Mouse (Mus musculus) liver, embryonic 16.5 days (tissue): ENCODE measurements around the gene Zfp626. TPM values are rescaled to one million over a fixed set of nuclear protein-coding genes. Genes with fewer than 3 reads are reported as not detected.
"Not testable (repeated sequence)": the region's sequence is repeated elsewhere in the genome, so short reads cannot be mapped to it uniquely, and the experiment has no call there.

ENCODE experiments used
- ATAC-seq: fragments of 200-750 bp; cut with Nextera tagmentation; 2 replicates; pipeline ENCODE4 v1.8.0; 2017; ENCODE audit warnings: low read depth, mild to moderate bottlenecking, moderate number of reproducible peaks, moderate library complexity
- H3K27ac ChIP-seq: fragments of 300-500 bp; sonication (generic); 2 replicates; pipeline ENCODE4 v1.5.1; 2014; ENCODE audit warnings: mild to moderate bottlenecking, low read length
- H3K27me3 ChIP-seq: fragments of 300-500 bp; sonication (generic); 2 replicates; pipeline ENCODE4 v1.6.1; 2014; ENCODE audit warnings: low read depth, low read length, mixed read lengths; ENCODE audit not compliant: control insufficient read depth, insufficient read depth
- H3K36me3 ChIP-seq: fragments of 300-500 bp; sonication (generic); 2 replicates; pipeline ENCODE4 v1.6.1; 2014; ENCODE audit warnings: mild to moderate bottlenecking; ENCODE audit not compliant: control insufficient read depth, insufficient read depth
- H3K4me1 ChIP-seq: fragments of 300-500 bp; sonication (generic); 2 replicates; pipeline ENCODE4 v1.6.1; 2014; ENCODE audit warnings: low read depth, low read length, mixed read lengths; ENCODE audit not compliant: control insufficient read depth
- H3K4me2 ChIP-seq: fragments of 300-500 bp; sonication (generic); 2 replicates; pipeline ENCODE4 v1.6.1; 2014; ENCODE audit warnings: low read depth, low read length, mixed read lengths
- H3K4me3 ChIP-seq: fragments of 300-500 bp; sonication (generic); 2 replicates; pipeline ENCODE4 v1.5.1; 2014; ENCODE audit warnings: low read depth, mild to moderate bottlenecking, low read length
- H3K9ac ChIP-seq: fragments of 300-500 bp; sonication (generic); 2 replicates; pipeline ENCODE4 v1.6.1; 2014; ENCODE audit warnings: low read depth, low read length
- H3K9me3 ChIP-seq: fragments of 300-500 bp; sonication (generic); replicated peaks from 2 replicates; pipeline ENCODE4 v1.6.1; 2016; ENCODE audit warnings: low read length; ENCODE audit not compliant: control insufficient read depth
- WGBS: fragments of 180-500 bp; shearing (Covaris S2); extraction: QIAGEN DNeasy Blood & Tissue Kit; methylation state at CpG from one replicate; pipeline ENCODE4 v1.1.7; 2014; ENCODE audit not compliant: insufficient replicate concordance; 5-methylcytosine and 5-hydroxymethylcytosine counted together
- polyA plus RNA-seq: library from polyadenylated mRNA; unstranded; fragments of >200 nt; fragmentation: Nextera tagmentation; extraction: Ambion mirVana; gene quantifications from 2 replicates; pipeline ENCODE4 v1.2.1, GENCODE M21; 2015

The Zfp626 gene
- polyA plus RNA-seq, 1 experiment from 2014 or later: 0.55 TPM

GRCm38 (mm10) chr7:27840104-27840503, 33.1 kb downstream of the Zfp626 start:
- Histone ChIP-seq H3K4me3 (no peak overlapping the region), H3K36me3 (no peaks in the 10 kb centered on the region; the same call in 1 of the 2 replicates), H3K27ac (no peak overlapping the region), H3K9ac (no peak overlapping the region), H3K9me3 (no peaks in the 10 kb centered on the region), H3K4me1 (no peaks in the 10 kb centered on the region; the same call in 1 of the 2 replicates), H3K4me2 (no peak overlapping the region), H3K27me3 (no peaks in the 10 kb centered on the region)
- ATAC-seq: no peak
- WGBS: 68% methylated on average over 6 of the region's 6 CpGs

- H3K9ac ChIP-seq: no peak within 1 kb of the TSS
- WGBS: 84% methylated on average over 1 of the region's 1 CpGs
- H3K27ac ChIP-seq: no peak within 1 kb of the TSS
- no peak within 1 kb of the TSS for H3K4me2 ChIP-seq
- no peaks in the 10 kb centered on the region for H3K27me3 ChIP-seq
- H3K4me1 ChIP-seq: peaks cover 13% of the 10 kb centered on the region
- no peak within 1 kb of the TSS for H3K4me3 ChIP-seq
- peaks cover 7% of the 10 kb centered on the region for H3K36me3 ChIP-seq
- H3K9me3 ChIP-seq: no peaks in the 10 kb centered on the region
- ATAC-seq: no peak
Observed at GRCm38 (mm10) chr7:27857227-27857626, 50.2 kb downstream of the Zfp626 start, which contains the start of gene Zfp607a. Zfp607a (plus strand) TSS chr7:27857527.

- ATAC-seq: peak; percentile 25; the same call in 1 of the 2 replicates
- Histone ChIP-seq H3K36me3 (no peaks in the 10 kb centered on the region), H3K4me2 (peak overlapping the region; percentile 77), H3K4me3 (peak overlapping the region; percentile 73), H3K4me1 (peaks cover 13% of the 10 kb centered on the region), H3K9me3 (no peaks in the 10 kb centered on the region), H3K27me3 (no peaks in the 10 kb centered on the region), H3K27ac (peak overlapping the region; percentile 51), H3K9ac (peak overlapping the region; percentile 73)
- 15% methylated on average over 10 of the region's 10 CpGs for WGBS
Observed at GRCm38 (mm10) chr7:27859301-27860251, 52.6 kb downstream of the Zfp626 start.

GRCm38 (mm10) chr7:27860396-27861235, 53.6 kb downstream of the Zfp626 start:
- WGBS: 0% methylated on average over 22 of the region's 22 CpGs
- Histone ChIP-seq H3K27me3 (no peaks in the 10 kb centered on the region), H3K36me3 (no peaks in the 10 kb centered on the region), H3K27ac (peak overlapping the region; percentile 51), H3K4me1 (peaks cover 13% of the 10 kb centered on the region), H3K9me3 (no peaks in the 10 kb centered on the region), H3K4me3 (peak overlapping the region; percentile 73), H3K4me2 (peak overlapping the region; percentile 77), H3K9ac (peak overlapping the region; percentile 73)
- peak; percentile 89 for ATAC-seq

- not testable (repeated sequence) for H3K27me3 ChIP-seq, H3K36me3 ChIP-seq, H3K4me3 ChIP-seq, H3K9ac ChIP-seq, H3K4me2 ChIP-seq, H3K9me3 ChIP-seq, ATAC-seq, H3K27ac ChIP-seq
- H3K4me1 ChIP-seq: peaks cover 13% of the 10 kb centered on the region
- WGBS: 70% methylated on average over 5 of the region's 5 CpGs
Observed at GRCm38 (mm10) chr7:27862578-27862977, 55.6 kb downstream of the Zfp626 start.

Other genes starting within 250 kb of the Zfp626 start
- 24.8 and 26.3 TPM in 2 replicates for gene Akt2, start 215.6 kb upstream of the Zfp626 start, polyA plus RNA-seq
- gene Ttc9b, start 153.3 kb upstream of the Zfp626 start, polyA plus RNA-seq: not detected in 2 replicates
- gene Map3k10, start 132.6 kb upstream of the Zfp626 start, polyA plus RNA-seq: 1.1 and 1.4 TPM in 2 replicates
- gene Zfp607b, start 117.9 kb upstream of the Zfp626 start, polyA plus RNA-seq: 0.58 and 0.68 TPM in 2 replicates
- 4.1 and 4.3 TPM in 2 replicates for gene Zfp60, start 75.8 kb upstream of the Zfp626 start, polyA plus RNA-seq
- 1.3 and 1.4 TPM in 2 replicates for gene Zfp59, start 31.4 kb downstream of the Zfp626 start, polyA plus RNA-seq
- gene Zfp607a, start 50.3 kb downstream of the Zfp626 start, polyA plus RNA-seq: 0.81 and 1.1 TPM in 2 replicates
- gene Zfp974, start 122.3 kb downstream of the Zfp626 start, polyA plus RNA-seq: 1.2 and 1.5 TPM in 2 replicates
- 4.6 and 4.7 TPM in 2 replicates for gene Zfp780b, start 172.0 kb downstream of the Zfp626 start, polyA plus RNA-seq
- gene Zfp850, start 206.9 kb downstream of the Zfp626 start, polyA plus RNA-seq: 1.1 and 1.2 TPM in 2 replicates
- 114 and 117 TPM in 2 replicates for gene Psmc4, start 242.9 kb downstream of the Zfp626 start, polyA plus RNA-seq